Mouse (Mus musculus) B cell, adult 2 months (primary cell): Measurements from ENCODE around the gene Sgca.

Experiments
- DNase-seq, 2 experiments: peaks; one replicate each; pipeline ENCODE4 v3.0.0; 2022

The Sgca gene

GRCm38 (mm10) chr11:94942282-94943023 is 33.7 kb downstream of the Sgca start:
- DNase-seq, result peak; percentile 62 to 66

- no peak for DNase-seq
Observed at GRCm38 (mm10) chr11:94941776-94942175, 34.4 kb downstream of the Sgca start.

GRCm38 (mm10) chr11:94941121-94941520 is 35.0 kb downstream of the Sgca start:
- no peak for DNase-seq

GRCm38 (mm10) chr11:94939280-94939679 is 36.8 kb downstream of the Sgca start:
- peak; percentile 73 to 76 for DNase-seq

GRCm38 (mm10) chr11:94938296-94938695 is 37.8 kb downstream of the Sgca start:
- peak in 1 of 2 experiments; percentile 2 for DNase-seq

GRCm38 (mm10) chr11:94937787-94938186 is 38.3 kb downstream of the Sgca start:
- peak in 1 of 2 experiments; percentile 5 for DNase-seq

- DNase-seq, result no peak
Observed at GRCm38 (mm10) chr11:94937335-94937781, 38.8 kb downstream of the Sgca start.

GRCm38 (mm10) chr11:94936851-94937295 is 39.3 kb downstream of the Sgca start:
- peak; percentile 85 for DNase-seq

- no peak for DNase-seq
Observed at GRCm38 (mm10) chr11:94936045-94936444, 40.1 kb downstream of the Sgca start, which contains the start of gene Col1a1. TSS of gene Col1a1 (plus strand) at chr11:94936224.

- DNase-seq, result no peak
Observed at GRCm38 (mm10) chr11:94934526-94934925, 41.6 kb downstream of the Sgca start.

- no peak for DNase-seq
Observed at GRCm38 (mm10) chr11:94933584-94933983, 42.5 kb downstream of the Sgca start.

- DNase-seq, result no peak
Observed at GRCm38 (mm10) chr11:94930151-94930550, 46.0 kb downstream of the Sgca start.

GRCm38 (mm10) chr11:94929599-94929998 is 46.5 kb downstream of the Sgca start:
- DNase-seq, result no peak

GRCm38 (mm10) chr11:94928820-94929219 is 47.3 kb downstream of the Sgca start:
- no peak for DNase-seq

- DNase-seq, result no peak
Observed at GRCm38 (mm10) chr11:94927771-94928291, 48.3 kb downstream of the Sgca start.

- DNase-seq, result no peak
Observed at GRCm38 (mm10) chr11:94926431-94926830, 49.7 kb downstream of the Sgca start.

GRCm38 (mm10) chr11:94924977-94925376 is 51.1 kb downstream of the Sgca start:
- DNase-seq, result no peak

GRCm38 (mm10) chr11:94920996-94921401 is 55.1 kb downstream of the Sgca start:
- DNase-seq, result no peak

- DNase-seq, result no peak
Observed at GRCm38 (mm10) chr11:94917717-94918116, 58.4 kb downstream of the Sgca start.

- DNase-seq, result no peak
Observed at GRCm38 (mm10) chr11:94916477-94916876, 59.6 kb downstream of the Sgca start.

GRCm38 (mm10) chr11:94915675-94916403 is 60.3 kb downstream of the Sgca start:
- DNase-seq, result no peak

- no peak for DNase-seq
Observed at GRCm38 (mm10) chr11:94913302-94914090, 62.6 kb downstream of the Sgca start.
